Mouse (Mus musculus) neural tube, embryonic 15.5 days (tissue): ENCODE data around the gene Tyms. TPM values are rescaled to one million over a fixed set of nuclear protein-coding genes. Genes with fewer than 3 reads are reported as not detected.

Experiments used
- ATAC-seq: fragments of 200-750 bp; cut with Nextera tagmentation; 2 replicates; pipeline ENCODE4 v1.8.0; 2017; ENCODE audit warnings: mild to moderate bottlenecking, moderate TSS enrichment, moderate library complexity; ENCODE audit not compliant: low FRiP score
- H3K27ac ChIP-seq: fragments of 300-500 bp; sonication (generic); replicated peaks from 2 replicates; pipeline ENCODE4 v1.5.1; 2015; ENCODE audit warnings: mild to moderate bottlenecking, inconsistent platforms
- H3K27me3 ChIP-seq: fragments of 300-500 bp; sonication (generic); replicated peaks from 2 replicates; pipeline ENCODE4 v1.6.1; 2015; ENCODE audit warnings: inconsistent platforms
- H3K36me3 ChIP-seq: fragments of 300-500 bp; sonication (generic); 2 replicates; pipeline ENCODE4 v1.6.1; 2015; ENCODE audit warnings: inconsistent platforms
- H3K4me1 ChIP-seq: fragments of 300-500 bp; sonication (generic); 2 replicates; pipeline ENCODE4 v1.6.1; 2015; ENCODE audit warnings: inconsistent platforms
- H3K4me2 ChIP-seq: fragments of 300-500 bp; sonication (generic); 2 replicates; pipeline ENCODE4 v1.6.1; 2015; ENCODE audit warnings: inconsistent platforms, mild to moderate bottlenecking, moderate library complexity
- H3K4me3 ChIP-seq: fragments of 300-500 bp; sonication (generic); replicated peaks from 2 replicates; pipeline ENCODE4 v1.5.1; 2015; ENCODE audit warnings: mild to moderate bottlenecking, inconsistent platforms
- H3K9ac ChIP-seq: fragments of 300-500 bp; sonication (generic); replicated peaks from 2 replicates; pipeline ENCODE4 v1.6.1; 2015; ENCODE audit warnings: mild to moderate bottlenecking, inconsistent platforms
- H3K9me3 ChIP-seq: fragments of 300-500 bp; sonication (generic); replicated peaks from 2 replicates; pipeline ENCODE4 v1.6.1; 2016; ENCODE audit warnings: inconsistent platforms
- WGBS: fragments of 180-500 bp; shearing (Covaris S2); methylation state at CpG from one replicate; pipeline ENCODE4 v1.1.7; 2015; ENCODE audit warnings: mixed read lengths; 5-methylcytosine and 5-hydroxymethylcytosine counted together
- polyA plus RNA-seq: library from polyadenylated mRNA; unstranded; fragments of >200 nt; fragmentation: Nextera tagmentation; extraction: Ambion mirVana; gene quantifications from 2 replicates; pipeline ENCODE4 v1.2.1, GENCODE M21; 2015

The Tyms gene
- polyA plus RNA-seq, 1 experiment from 2014 or later, result 40.9 TPM

GRCm38 (mm10) chr5:30110371-30111060 lies 37.1 kb upstream of the Tyms start:
- Histone ChIP-seq H3K36me3 (no peaks in the 10 kb centered on the region), H3K4me2 (peak overlapping the region; percentile 49), H3K27ac (peak overlapping the region; percentile 64), H3K9me3 (no peaks in the 10 kb centered on the region), H3K4me3 (peak overlapping the region; percentile 14), H3K27me3 (peaks cover 10% of the 10 kb centered on the region; the same call in 1 of the 2 replicates), H3K4me1 (peaks cover 71% of the 10 kb centered on the region), H3K9ac (0 out of 2 replicates have a peak overlapping the region, but pooled peaks have one; percentile 20)
- 11% methylated on average over 22 of the region's 22 CpGs for WGBS
- ATAC-seq, result no peak

GRCm38 (mm10) chr5:30109899-30110298 lies 36.5 kb upstream of the Tyms start:
- no peak for ATAC-seq
- Histone ChIP-seq H3K27me3 (peaks cover 10% of the 10 kb centered on the region; the same call in 1 of the 2 replicates), H3K36me3 (no peaks in the 10 kb centered on the region), H3K27ac (no peak overlapping the region; the same call in 1 of the 2 replicates), H3K4me2 (no peak overlapping the region), H3K9ac (no peak overlapping the region), H3K4me1 (peaks cover 76% of the 10 kb centered on the region), H3K4me3 (no peak overlapping the region), H3K9me3 (no peaks in the 10 kb centered on the region)
- WGBS, result 28% methylated on average over 2 of the region's 2 CpGs

- H3K27ac ChIP-seq, result peak overlapping the region; percentile 81
- H3K4me3 ChIP-seq, result no peak overlapping the region
- no peak overlapping the region for H3K9ac ChIP-seq
- H3K36me3 ChIP-seq, result no peaks in the 10 kb centered on the region
- H3K4me1 ChIP-seq, result peaks cover 68% of the 10 kb centered on the region
- ATAC-seq, result no peak
- 65% methylated on average over 6 of the region's 6 CpGs for WGBS
- H3K4me2 ChIP-seq, result peak overlapping the region; percentile 97
- peaks cover 9% of the 10 kb centered on the region; the same call in 1 of the 2 replicates for H3K27me3 ChIP-seq
- H3K9me3 ChIP-seq, result no peaks in the 10 kb centered on the region
These were observed 34.8 kb upstream of the Tyms start for GRCm38 (mm10) chr5:30108233-30108632.

- no peaks in the 10 kb centered on the region for H3K36me3 ChIP-seq
- no peaks in the 10 kb centered on the region for H3K9me3 ChIP-seq
- H3K4me1 ChIP-seq, result peaks cover 68% of the 10 kb centered on the region
- peak overlapping the region; percentile 81 for H3K27ac ChIP-seq
- H3K27me3 ChIP-seq, result peaks cover 5% of the 10 kb centered on the region; the same call in 1 of the 2 replicates
- H3K4me3 ChIP-seq, result peak overlapping the region; percentile 57; the same call in 1 of the 2 replicates
- H3K4me2 ChIP-seq, result peak overlapping the region; percentile 97
- ATAC-seq, result peak; percentile 16; the same call in 1 of the 2 replicates
- whole genome bisulfite sequencing, result 2% methylated on average over 5 of the region's 5 CpGs
- H3K9ac ChIP-seq, result 0 out of 2 replicates have a peak overlapping the region, but pooled peaks have one; percentile 23
These were observed 34.2 kb upstream of the Tyms start for GRCm38 (mm10) chr5:30107611-30108041.

GRCm38 (mm10) chr5:30107186-30107585 lies 33.8 kb upstream of the Tyms start:
- Histone ChIP-seq H3K36me3 (no peaks in the 10 kb centered on the region), H3K9ac (0 out of 2 replicates have a peak overlapping the region, but pooled peaks have one; percentile 4), H3K27me3 (peaks cover under 1% of the 10 kb centered on the region; the same call in 1 of the 2 replicates), H3K4me1 (peaks cover 68% of the 10 kb centered on the region), H3K9me3 (no peaks in the 10 kb centered on the region), H3K27ac (peak overlapping the region; percentile 81), H3K4me3 (peak overlapping the region; percentile 57), H3K4me2 (peak overlapping the region; percentile 97)
- 3% methylated on average over 7 of the region's 7 CpGs for WGBS
- peak; percentile 50 for ATAC-seq

- Histone ChIP-seq H3K36me3 (no peaks in the 10 kb centered on the region), H3K27me3 (no peaks in the 10 kb centered on the region), H3K27ac (peak overlapping the region; percentile 81), H3K4me2 (peak overlapping the region; percentile 97), H3K4me1 (peaks cover 66% of the 10 kb centered on the region), H3K9me3 (no peaks in the 10 kb centered on the region), H3K9ac (0 out of 2 replicates have a peak overlapping the region, but pooled peaks have one; percentile 4), H3K4me3 (peak overlapping the region; percentile 57)
- 5% methylated on average over 2 of the region's 2 CpGs for WGBS
- no peak; the same call in 1 of the 2 replicates for ATAC-seq
These were observed 33.3 kb upstream of the Tyms start for GRCm38 (mm10) chr5:30106756-30107155.

GRCm38 (mm10) chr5:30105668-30106300 lies 32.4 kb upstream of the Tyms start, which contains the start of gene 3110082J24Rik:
TSS of gene 3110082J24Rik (minus strand) at chr5:30106086.
- H3K36me3 ChIP-seq, result no peaks in the 10 kb centered on the region
- H3K27me3 ChIP-seq, result no peaks in the 10 kb centered on the region
- peak within 1 kb of the TSS; percentile 61 for H3K9ac ChIP-seq
- H3K4me2 ChIP-seq, result peak within 1 kb of the TSS; percentile 97
- peak within 1 kb of the TSS; percentile 81 for H3K27ac ChIP-seq
- peaks cover 56% of the 10 kb centered on the region for H3K4me1 ChIP-seq
- H3K4me3 ChIP-seq, result peak within 1 kb of the TSS; percentile 57
- H3K9me3 ChIP-seq, result no peaks in the 10 kb centered on the region
- ATAC-seq, result peak; percentile 40
- 1% methylated on average over 29 of the region's 29 CpGs for WGBS

GRCm38 (mm10) chr5:30104841-30105667 lies 31.6 kb upstream of the Tyms start, which contains the start of gene Garem2:
TSS of gene Garem2 (plus strand) at chr5:30105161.
- WGBS, result under 1% methylated on average over 60 of the region's 65 CpGs
- Histone ChIP-seq H3K9me3 (no peaks in the 10 kb centered on the region), H3K4me2 (peak within 1 kb of the TSS; percentile 97), H3K36me3 (no peaks in the 10 kb centered on the region), H3K4me1 (peaks cover 49% of the 10 kb centered on the region), H3K27ac (peak within 1 kb of the TSS; percentile 81), H3K4me3 (peak within 1 kb of the TSS; percentile 57), H3K27me3 (no peaks in the 10 kb centered on the region), H3K9ac (peak within 1 kb of the TSS; percentile 61)
- ATAC-seq, result peak; percentile 45

- H3K27me3 ChIP-seq, result no peaks in the 10 kb centered on the region
- ATAC-seq, result no peak
- no peaks in the 10 kb centered on the region for H3K9me3 ChIP-seq
- no peak overlapping the region for H3K27ac ChIP-seq
- H3K4me1 ChIP-seq, result peaks cover 42% of the 10 kb centered on the region
- 2% methylated on average over 11 of the region's 12 CpGs for WGBS
- H3K36me3 ChIP-seq, result no peaks in the 10 kb centered on the region
- no peak overlapping the region for H3K9ac ChIP-seq
- peak overlapping the region; percentile 57 for H3K4me3 ChIP-seq
- peak overlapping the region; percentile 97 for H3K4me2 ChIP-seq
These were observed 30.9 kb upstream of the Tyms start for GRCm38 (mm10) chr5:30104339-30104738.

GRCm38 (mm10) chr5:30103340-30103739 lies 29.9 kb upstream of the Tyms start:
- Histone ChIP-seq H3K36me3 (no peaks in the 10 kb centered on the region), H3K27me3 (no peaks in the 10 kb centered on the region), H3K9me3 (no peaks in the 10 kb centered on the region), H3K4me3 (no peak overlapping the region), H3K9ac (no peak overlapping the region), H3K4me2 (no peak overlapping the region), H3K4me1 (peaks cover 42% of the 10 kb centered on the region), H3K27ac (no peak overlapping the region)
- WGBS, result 87% methylated on average over 3 of the region's 3 CpGs
- ATAC-seq, result no peak

- WGBS, result 92% methylated on average over 1 of the region's 1 CpGs
These were observed 24.8 kb upstream of the Tyms start for GRCm38 (mm10) chr5:30098260-30098659.

More at GRCm38 (mm10) chr5:30098260-30098659, 24.8 kb upstream of the Tyms start:
- Histone ChIP-seq H3K9me3 (no peaks in the 10 kb centered on the region), H3K4me3 (no peak overlapping the region), H3K27ac (no peak overlapping the region), H3K27me3 (no peaks in the 10 kb centered on the region), H3K4me1 (no peaks in the 10 kb centered on the region), H3K9ac (no peak overlapping the region), H3K36me3 (no peaks in the 10 kb centered on the region), H3K4me2 (no peak overlapping the region)
- ATAC-seq, result no peak
